Mouse (Mus musculus) cerebellum, postnatal 4 days (tissue): Measurements from ENCODE around the gene Arhgef3.
"Not testable (repeated sequence)": the region's sequence is repeated elsewhere in the genome, so short reads cannot be mapped to it uniquely, and the experiment has no call there.

Experiments
- DNase-seq, 2 experiments: peaks; one replicate each; pipeline ENCODE4 v3.0.0; 2022; ENCODE audit warnings: low spot score in 2 of 2, mixed read lengths in 1 of 2

Arhgef3 gene

GRCm38 (mm10) chr14:27192450-27192849 is 77.8 kb downstream of the Arhgef3 start:
- no peak for DNase-seq

DNA sequence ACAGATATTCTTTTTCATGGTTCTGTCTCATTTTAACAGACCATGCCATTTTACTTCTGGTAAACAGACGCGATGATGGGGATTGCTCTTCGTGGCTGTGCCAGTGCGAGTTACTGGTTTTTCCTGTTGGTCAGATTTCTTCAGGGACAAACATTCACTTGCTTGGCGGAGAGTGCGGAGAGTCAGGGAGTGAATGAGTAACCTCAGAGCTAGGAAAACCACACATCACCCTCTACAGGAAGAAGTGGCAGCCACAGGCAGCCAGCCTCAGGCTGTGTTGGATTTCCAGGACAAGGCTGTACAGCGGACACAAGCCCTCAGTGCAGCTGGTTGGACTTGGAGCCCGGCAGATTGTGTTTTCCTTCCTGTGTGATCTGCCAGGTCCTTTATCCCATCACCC is 82.3 kb downstream of the Arhgef3 start:
- no peak for DNase-seq

- DNase-seq: no peak
These were observed 83.9 kb downstream of the Arhgef3 start for GRCm38 (mm10) chr14:27198490-27199089.

- DNase-seq: no peak
These were observed 84.4 kb downstream of the Arhgef3 start for GRCm38 (mm10) chr14:27199119-27199518.

- no peak for DNase-seq
These were observed 85.2 kb downstream of the Arhgef3 start for GRCm38 (mm10) chr14:27199870-27200269.

- DNase-seq: no peak
These were observed 86.3 kb downstream of the Arhgef3 start for GRCm38 (mm10) chr14:27200743-27201576.

- no peak for DNase-seq
These were observed 87.1 kb downstream of the Arhgef3 start for GRCm38 (mm10) chr14:27201824-27202223.

GRCm38 (mm10) chr14:27204704-27205103 is 90.0 kb downstream of the Arhgef3 start:
- DNase-seq: no peak

DNA sequence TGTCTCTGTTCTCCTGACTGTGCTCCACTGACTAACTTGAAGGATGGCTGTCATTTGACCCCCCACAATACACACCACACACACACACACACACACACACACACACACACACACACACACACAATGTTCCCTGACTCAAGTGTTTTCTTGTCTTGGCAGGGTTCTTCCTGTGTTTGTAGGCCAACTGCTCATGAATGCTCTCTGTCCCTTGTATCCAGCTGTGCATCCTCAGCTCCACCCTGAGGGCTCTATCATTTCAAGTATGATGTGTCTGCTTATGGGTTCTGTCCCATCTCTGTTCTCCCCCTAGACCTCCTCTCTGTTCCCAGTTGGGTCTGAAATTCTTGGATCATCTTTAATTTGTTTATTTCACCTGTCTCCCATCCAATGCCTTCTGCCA is 91.7 kb downstream of the Arhgef3 start:
- DNase-seq: no peak

- DNase-seq: no peak
These were observed 94.8 kb downstream of the Arhgef3 start for GRCm38 (mm10) chr14:27209542-27209941.

DNA sequence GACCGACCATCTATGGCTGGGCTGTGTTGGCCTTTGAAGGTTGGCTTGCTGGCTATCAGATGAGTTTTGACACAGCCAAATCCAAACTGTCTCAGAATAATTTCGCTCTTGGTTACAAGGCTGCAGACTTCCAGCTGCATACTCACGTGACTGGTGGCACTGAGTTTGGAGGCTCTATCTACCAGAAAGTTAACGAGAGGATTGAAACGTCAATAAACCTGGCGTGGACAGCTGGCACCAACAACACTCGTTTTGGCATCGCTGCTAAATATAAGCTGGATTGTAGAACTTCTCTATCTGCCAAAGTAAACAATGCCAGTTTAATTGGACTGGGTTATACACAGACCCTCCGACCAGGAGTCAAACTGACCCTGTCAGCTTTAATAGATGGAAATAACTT is 96.1 kb downstream of the Arhgef3 start:
- DNase-seq: not testable (repeated sequence)

GRCm38 (mm10) chr14:27211743-27212445 is 97.2 kb downstream of the Arhgef3 start:
- DNase-seq: no peak

- no peak for DNase-seq
These were observed 99.5 kb downstream of the Arhgef3 start for GRCm38 (mm10) chr14:27214232-27214631.

DNA sequence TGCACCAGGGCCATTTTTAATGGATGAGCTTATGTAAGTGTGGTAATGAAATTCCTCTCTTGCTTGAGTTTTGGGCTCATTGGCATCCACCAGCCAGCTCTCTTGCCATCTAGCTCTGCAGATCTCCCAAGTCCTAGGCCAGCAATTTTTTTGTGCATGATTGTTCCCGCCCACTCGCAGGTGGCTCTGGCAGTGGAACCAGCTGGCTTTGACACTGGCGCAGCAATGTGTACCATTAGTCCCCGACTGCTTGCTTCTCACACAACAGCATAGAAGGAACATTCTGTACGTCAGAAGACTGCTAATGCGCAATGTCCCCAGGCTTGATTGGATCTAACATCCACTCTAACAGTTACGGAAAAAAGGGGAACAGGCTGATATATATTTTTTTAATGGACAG is 105.0 kb downstream of the Arhgef3 start:
- DNase-seq: no peak

- DNase-seq: no peak
These were observed 105.6 kb downstream of the Arhgef3 start for GRCm38 (mm10) chr14:27220297-27220696.

- DNase-seq: no peak
These were observed 109.9 kb downstream of the Arhgef3 start for GRCm38 (mm10) chr14:27224636-27225035.

DNA sequence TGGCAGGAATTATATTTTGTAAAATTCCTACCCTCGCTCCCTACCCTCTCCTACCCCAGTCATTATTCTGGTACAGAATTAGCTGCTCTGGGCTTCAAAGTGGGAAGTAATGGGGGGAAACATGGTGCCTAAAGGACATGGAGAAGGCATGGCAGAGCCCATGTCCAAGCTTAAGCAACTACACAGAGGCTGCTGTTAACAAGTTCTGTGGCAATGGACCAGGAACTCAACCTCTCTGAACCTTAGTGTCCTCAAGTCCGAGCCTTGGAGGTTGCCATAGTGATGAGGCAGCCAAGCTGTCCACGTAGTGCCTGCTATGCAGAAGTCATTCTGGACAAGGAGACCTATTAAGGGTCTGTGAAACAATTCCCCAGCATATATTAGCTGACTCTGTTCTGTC is 111.6 kb downstream of the Arhgef3 start:
- no peak for DNase-seq

- DNase-seq: no peak
These were observed 113.6 kb downstream of the Arhgef3 start for GRCm38 (mm10) chr14:27228288-27228687.

- no peak for DNase-seq
These were observed 114.3 kb downstream of the Arhgef3 start for GRCm38 (mm10) chr14:27228941-27229371.

DNA sequence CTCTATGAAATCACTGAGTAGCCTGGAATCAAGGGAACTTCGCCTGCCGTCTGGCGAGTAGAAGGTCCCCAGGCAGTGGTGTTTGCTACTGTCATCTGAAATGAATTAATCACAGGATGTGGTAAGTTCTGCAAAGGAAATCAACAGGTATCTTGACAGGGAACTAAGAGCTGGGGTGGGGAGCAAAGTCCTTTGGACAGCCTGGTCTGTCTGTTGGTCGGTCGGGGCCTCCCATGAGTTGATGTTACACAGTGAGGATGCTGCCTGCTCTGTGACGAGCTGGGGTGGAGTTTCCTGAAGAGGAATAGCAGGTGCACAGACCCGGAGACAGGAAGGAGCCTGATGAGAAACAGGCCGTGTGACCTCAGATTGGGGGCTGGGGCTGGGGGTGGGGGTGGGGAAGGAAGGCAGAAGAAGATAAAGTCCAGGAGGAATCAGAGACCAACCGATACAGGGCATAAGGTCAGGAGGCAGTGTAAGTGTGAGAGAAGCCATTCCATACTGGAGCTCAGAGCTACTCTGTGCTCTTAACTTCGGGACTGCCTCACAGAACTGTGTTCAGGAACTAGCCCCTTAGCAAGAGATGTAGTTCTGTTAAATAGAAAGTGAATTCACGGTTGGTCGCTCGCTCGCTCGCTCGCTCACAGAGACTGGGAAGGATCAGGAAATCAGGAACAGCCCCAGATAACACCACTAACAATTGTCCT is 114.9 kb downstream of the Arhgef3 start:
- DNase-seq: no peak

- no peak for DNase-seq
These were observed 115.7 kb downstream of the Arhgef3 start for GRCm38 (mm10) chr14:27230262-27231022.
